In genomic region chr8:69395050-69395789, GRCm38 (mm10) we compare ENCODE assay signal across 1 mouse cellular context.
A peak's percentile ranks its signal among the peaks of the same experiment; 100 is the strongest.
TF ChIP-seq lines count a peak whose summit lies in the region.

No protein-coding gene starts in this region.

TF ChIP-seq in CH12.LX, 34 proteins besides CTCF, POLR2A, EP300 and RAD21 (continued from another document):
- TF ChIP-seq TCF12 (IDR thresholded peaks at IDR 0.05; ENCODE audit: low read depth, low read length) (peak; percentile 76), MXI1 (IDR thresholded peaks at IDR 0.05; ENCODE audit: low read depth, low read length) (peak; percentile 71; the same call in 1 of the 2 replicates), NRF1 (IDR thresholded peaks at IDR 0.05; ENCODE audit: low read depth, low read length) (no peak), ZC3H11A (IDR thresholded peaks at IDR 0.05; ENCODE audit: low read depth, low read length) (no peak), ZMIZ1 (IDR thresholded peaks at IDR 0.05; ENCODE audit: low read depth, low read length) (peak; percentile 83), JUND (conservative IDR thresholded peaks at IDR 0.05; ENCODE audit: low read depth, low read length) (no peak), BHLHE40 (IDR thresholded peaks at IDR 0.05; ENCODE audit: low read depth, low read length) (no peak), UBTF (IDR thresholded peaks at IDR 0.05; ENCODE audit: low read depth, low read length) (0 out of 2 replicates have a peak, but pooled peaks have one; percentile 41), RCOR1 (conservative IDR thresholded peaks at IDR 0.05; ENCODE audit: low read depth, low read length) (no peak), USF2 (conservative IDR thresholded peaks at IDR 0.05; ENCODE audit: low read depth, low read length) (no peak), E2F4 (IDR thresholded peaks at IDR 0.05; ENCODE audit: insufficient replicate concordance, low read depth, low read length) (no peak), ETS1 (conservative IDR thresholded peaks at IDR 0.05; ENCODE audit: low read depth, low read length) (no peak)
